Mouse (Mus musculus) lung, adult 2 months (tissue): ENCODE measurements around the gene Tcf20.

Experiments used
- CTCF ChIP-seq: fragments of 200-500 bp; IDR thresholded peaks from 2 replicates; pipeline ENCODE4 v1.5.1; 2011; ENCODE audit warnings: mild to moderate bottlenecking, low read length, control low read depth; ENCODE audit not compliant: insufficient read depth
- POLR2A ChIP-seq: fragments of 200-500 bp; IDR thresholded peaks from 2 replicates; pipeline ENCODE4 v1.6.1; 2011; ENCODE audit warnings: low read depth, mild to moderate bottlenecking, control low read depth, low read length, borderline replicate concordance; ENCODE audit errors: extremely low read depth

DNA sequence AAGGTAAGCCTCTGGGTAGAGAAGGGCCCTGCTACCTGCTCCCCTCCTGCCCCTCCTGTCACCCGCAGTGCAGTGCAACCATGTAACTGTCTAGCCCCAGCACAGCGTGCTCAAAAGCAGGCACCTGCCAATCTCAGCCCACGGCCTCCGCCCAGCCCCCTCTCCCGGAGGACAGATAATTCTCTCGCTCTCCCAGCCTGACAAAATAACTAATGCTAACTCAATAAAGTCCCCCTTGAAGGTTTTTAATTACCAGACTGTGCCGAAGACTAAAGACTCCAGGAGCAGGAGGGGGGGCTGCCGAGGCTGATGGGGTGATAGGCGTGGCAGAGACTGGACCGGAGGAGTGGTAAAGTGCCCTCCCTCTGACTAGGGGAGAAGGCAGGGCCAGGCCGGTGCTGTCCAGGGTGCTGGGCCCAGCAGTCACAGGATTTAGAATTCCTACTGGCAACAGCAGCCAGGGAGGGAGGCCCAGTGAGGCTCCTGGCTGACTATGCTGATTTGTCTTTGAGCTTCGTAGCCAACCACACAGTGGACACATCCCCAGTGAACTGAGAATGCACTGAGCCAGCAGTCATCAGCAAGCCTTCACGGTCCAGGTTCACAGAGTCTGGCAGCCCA lies 66.7 kb downstream of the Tcf20 start:
- TF ChIP-seq POLR2A (no peak), CTCF (no peak)
